Mouse (Mus musculus): ENCODE measurements around the gene Xpo4. TPM values are rescaled to one million over a fixed set of nuclear protein-coding genes. Genes with fewer than 3 reads are reported as not detected.

Xpo4 gene
- total RNA-seq, 2 experiments from 2014 or later = 13.1 to 13.3 TPM

Other genes starting within 250 kb of the Xpo4 start
- 10 to 100 TPM; 15.6 to 20.9 TPM for gene Ift88, start 241.4 kb downstream of the Xpo4 start, total RNA-seq (2021)
- gene Il17d, start 140.7 kb downstream of the Xpo4 start, total RNA-seq (2021) = 10 to 100 TPM; 15.2 to 15.8 TPM
- 10 to 100 TPM; 35.8 to 36.3 TPM for gene Eef1akmt1, start 93.8 kb downstream of the Xpo4 start, total RNA-seq (2021)
- under 1 TPM; 0.76 to 0.83 TPM for gene Gm49361, start 80.7 kb upstream of the Xpo4 start, total RNA-seq (2021)
- gene Lats2, start 93.0 kb upstream of the Xpo4 start, total RNA-seq (2021) = 10 to 100 TPM; 14.2 to 15.4 TPM
- 10 to 100 TPM; 38.6 to 45.7 TPM for gene Sap18, start 132.8 kb upstream of the Xpo4 start, total RNA-seq (2021)
- 1 to 10 TPM in 1 of 2 experiments, under 1 TPM in 1; 0.80 to 1.3 TPM for gene Ska3, start 160.8 kb upstream of the Xpo4 start, total RNA-seq (2021)
- 10 to 100 TPM; 67.6 to 69.8 TPM for gene Mrpl57, start 160.8 kb upstream of the Xpo4 start, total RNA-seq (2021)
- gene Zdhhc20, start 224.8 kb upstream of the Xpo4 start, total RNA-seq (2021) = 10 to 100 TPM; 29.6 to 31.2 TPM